9 mouse cellular contexts compared by ENCODE assay signal in the genomic region with DNA sequence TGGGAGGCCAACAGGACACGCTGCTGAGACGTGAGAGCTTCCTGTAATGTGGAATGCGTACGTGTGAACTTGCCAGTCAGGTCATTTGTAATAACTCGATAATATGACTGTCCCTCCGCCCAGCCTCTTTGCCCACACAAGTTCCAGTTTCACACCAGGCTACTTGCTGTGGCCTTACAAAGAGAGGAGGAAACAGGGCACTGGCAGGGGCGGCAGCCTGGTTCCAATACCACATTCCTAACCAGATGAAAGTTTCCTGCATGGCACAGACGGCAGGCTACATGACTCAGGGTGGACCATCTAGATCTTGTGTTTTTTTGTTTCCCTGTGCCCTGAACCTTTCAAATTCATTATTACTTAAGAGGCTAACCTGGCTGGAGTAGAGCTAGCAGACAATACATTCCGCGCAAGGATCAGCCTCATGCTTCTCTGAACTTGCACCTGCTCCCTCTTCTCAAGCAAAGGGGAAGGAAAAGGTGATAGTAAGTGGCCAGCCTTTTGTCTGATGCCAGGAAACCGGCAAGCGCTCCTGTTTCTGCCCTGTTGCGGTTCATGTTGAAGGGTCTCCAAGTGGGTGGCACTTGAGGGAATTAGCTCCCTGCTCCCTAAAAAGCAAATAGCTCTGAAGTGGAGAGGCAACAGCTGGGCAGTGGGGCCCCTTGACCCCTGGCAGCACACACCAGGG.
DNase-seq lines count a peak whose midpoint lies in the region; ATAC-seq and TF ChIP-seq lines count a peak whose summit lies in the region.
"Had no signal": no experiment of that assay in that cellular context is flagged by ENCODE, and none has a peak within 500 bp of the region (broad histone marks: within the 10 kb centered on the region; RNA-seq: fewer than 3 reads in every experiment).

No protein-coding gene starts in this region.

- peak overlapping the region; percentile 53 for H3K27ac ChIP-seq in heart, embryonic 10.5 days
- H3K27ac ChIP-seq in lung, postnatal 0 days (ENCODE audit: low read length), result no peak overlapping the region
- peak overlapping the region; percentile 30; the same call in 1 of the 2 replicates for H3K27ac ChIP-seq in stomach, embryonic 14.5 days (ENCODE audit: low read length)

- H3K9ac ChIP-seq in lung, postnatal 0 days (replicated peaks; ENCODE audit: low read depth), result no peak overlapping the region
- H3K9ac ChIP-seq in stomach, embryonic 14.5 days (replicated peaks; ENCODE audit: low read depth, low read length), result no peak overlapping the region

- no peak for DNase-seq in heart, embryonic 10.5 days (ENCODE audit: low spot score)
- DNase-seq in heart, postnatal 4 days, result no peak
- DNase-seq in lung, postnatal 0 days (ENCODE audit: low spot score), result peak; percentile 29
- no peak for DNase-seq in lung, postnatal 25 days (ENCODE audit: low spot score)
- no peak for DNase-seq in frontal cortex, postnatal 36 days (ENCODE audit: low spot score in 2 of 2)
- no peak for DNase-seq in adrenal gland, adult 8-10 months
- DNase-seq: gastrocnemius, postnatal 25 days had no signal

- H3K4me2 ChIP-seq in lung, postnatal 0 days (replicated peaks; ENCODE audit: low read depth, low read length), result 0 out of 2 replicates have a peak overlapping the region, but pooled peaks have one; percentile 5
- H3K4me2 ChIP-seq in stomach, embryonic 14.5 days (replicated peaks; ENCODE audit: low read depth, low read length), result no peak overlapping the region

- WGBS in heart, embryonic 10.5 days, result 46% methylated on average over 13 of the region's 13 CpGs
- WGBS in lung, postnatal 0 days, result 29% methylated on average over 13 of the region's 13 CpGs
- 33% methylated on average over 13 of the region's 13 CpGs for WGBS in stomach, embryonic 14.5 days

- peak; percentile 42 for ATAC-seq in lung, postnatal 0 days
- ATAC-seq in hematopoietic stem cell, adult 5-6 weeks (replicated peaks in 1 of 2; ENCODE audit: insufficient read depth in 1 of 2, low FRiP score in 2 of 2, low TSS enrichment in 1 of 2, low read depth in 1 of 2, poor library complexity in 2 of 2, severe bottlenecking in 2 of 2), result peak; percentile 29 to 42; a peak in 3 of 4 replicates
- no peak for ATAC-seq in stomach, embryonic 14.5 days (ENCODE audit: insufficient number of reproducible peaks, insufficient read depth, low FRiP score, low read depth)

- no peaks in the 10 kb centered on the region for H3K36me3 ChIP-seq in heart, embryonic 10.5 days
- H3K36me3 ChIP-seq in lung, postnatal 0 days (ENCODE audit: insufficient read depth, low read length), result no peaks in the 10 kb centered on the region
- H3K36me3 ChIP-seq in stomach, embryonic 14.5 days (ENCODE audit: control insufficient read depth, insufficient read depth, low read length), result no peaks in the 10 kb centered on the region

- TF ChIP-seq EP300 in lung, postnatal 0 days (IDR thresholded peaks at IDR 0.05), result 0 out of 2 replicates have a peak, but pooled peaks have one; percentile 16

- no peak for TF ChIP-seq CTCF in lung, postnatal 0 days (IDR thresholded peaks at IDR 0.05)

- no peaks in the 10 kb centered on the region for H3K9me3 ChIP-seq in heart, embryonic 10.5 days
- no peaks in the 10 kb centered on the region for H3K9me3 ChIP-seq in lung, postnatal 0 days (ENCODE audit: low read length)
- no peaks in the 10 kb centered on the region for H3K9me3 ChIP-seq in stomach, embryonic 14.5 days (ENCODE audit: control insufficient read depth, low read depth, low read length)

- no peak overlapping the region for H3K4me3 ChIP-seq in heart, embryonic 10.5 days
- no peak overlapping the region for H3K4me3 ChIP-seq in lung, postnatal 0 days (ENCODE audit: low read depth, low read length)
- H3K4me3 ChIP-seq in stomach, embryonic 14.5 days (ENCODE audit: low read depth, low read length), result no peak overlapping the region

- H3K4me1 ChIP-seq in heart, embryonic 10.5 days, result peaks cover 27% of the 10 kb centered on the region
- peaks cover 15% of the 10 kb centered on the region for H3K4me1 ChIP-seq in lung, postnatal 0 days (ENCODE audit: insufficient read depth, low read depth, low read length)
- H3K4me1 ChIP-seq in stomach, embryonic 14.5 days (ENCODE audit: control insufficient read depth, insufficient read depth, low read length), result peaks cover 17% of the 10 kb centered on the region

- H3K27me3 ChIP-seq in heart, embryonic 10.5 days (ENCODE audit: insufficient read depth, poor library complexity, severe bottlenecking), result peaks cover 21% of the 10 kb centered on the region
- no peaks in the 10 kb centered on the region for H3K27me3 ChIP-seq in lung, postnatal 0 days (replicated peaks; ENCODE audit: insufficient read depth, low read length)
- H3K27me3 ChIP-seq in stomach, embryonic 14.5 days (ENCODE audit: control insufficient read depth, insufficient read depth, low read length), result no peaks in the 10 kb centered on the region
